21 mouse cellular contexts compared by ENCODE assay signal in genomic region chr16:5425908-5426307, GRCm38 (mm10).
"Had no signal": no experiment of that assay in that cellular context is flagged by ENCODE, and none has a peak within 500 bp of the region (broad histone marks: within the 10 kb centered on the region; RNA-seq: fewer than 3 reads in every experiment).

No protein-coding gene starts in this region.

- ATAC-seq: lung, postnatal 0 days; midbrain, embryonic 16.5 days had no signal

- DNase-seq: lung, adult 2 months; lung, postnatal 14 days; lung, postnatal 36 days; midbrain, embryonic 14.5 days; retina, postnatal 1 day; right cerebral cortex, adult 18-20 months; right cerebral cortex, postnatal 25 days; right cerebral cortex, postnatal 4 days; spleen, adult 18-20 months; thymus, adult 18-20 months; thymus, postnatal 14 days; thymus, postnatal 36 days had no signal

- H3K4me3 ChIP-seq: lung, embryonic 15.5 days; megakaryocyte, embryonic 14.5 days; midbrain, embryonic 12.5 days; myocyte; neural tube, embryonic 13.5 days; neural tube, embryonic 15.5 days had no signal

- H3K9ac ChIP-seq: lung, embryonic 15.5 days; midbrain, embryonic 12.5 days; neural tube, embryonic 13.5 days; neural tube, embryonic 15.5 days had no signal

- H3K4me1 ChIP-seq: lung, embryonic 15.5 days; midbrain, embryonic 12.5 days; neural tube, embryonic 13.5 days; neural tube, embryonic 15.5 days had no signal

- H3K27me3 ChIP-seq: lung, embryonic 15.5 days; midbrain, embryonic 12.5 days; neural tube, embryonic 13.5 days; neural tube, embryonic 15.5 days had no signal

- H3K27ac ChIP-seq: lung, embryonic 15.5 days; macrophage; midbrain, embryonic 12.5 days; neural tube, embryonic 13.5 days; neural tube, embryonic 15.5 days had no signal

- H3K4me2 ChIP-seq: lung, embryonic 15.5 days; midbrain, embryonic 12.5 days; neural tube, embryonic 13.5 days; neural tube, embryonic 15.5 days had no signal

- H3K36me3 ChIP-seq: lung, embryonic 15.5 days; midbrain, embryonic 12.5 days; neural tube, embryonic 13.5 days; neural tube, embryonic 15.5 days had no signal

- H3K9me3 ChIP-seq: lung, embryonic 15.5 days; megakaryocyte, embryonic 14.5 days; midbrain, embryonic 12.5 days; neural tube, embryonic 13.5 days; neural tube, embryonic 15.5 days had no signal
